Mouse (Mus musculus): ENCODE measurements around the gene Foxn3. TPM values are rescaled to one million over a fixed set of nuclear protein-coding genes. Genes with fewer than 3 reads are reported as not detected.

Gene Foxn3
- polyA plus RNA-seq, 1 experiment from 2014 or later = 87.3 TPM

GRCm38 (mm10) chr12:99348940-99349649 lies 214.3 kb downstream of the Foxn3 start:
- no peaks in the 10 kb centered on the region for H3K9me3 ChIP-seq (ENCODE audit: control insufficient read depth, low read length)
- H3K4me2 ChIP-seq (ENCODE audit: low read depth, low read length, severe bottlenecking) = no peak overlapping the region
- H3K9ac ChIP-seq (ENCODE audit: low read length) = peak overlapping the region; percentile 20; the same call in 1 of the 2 replicates
- H3K36me3 ChIP-seq (ENCODE audit: control insufficient read depth, insufficient read depth, low read length) = no peaks in the 10 kb centered on the region
- H3K4me3 ChIP-seq (ENCODE audit: low read depth, low read length) = no peak overlapping the region
- ATAC-seq (replicated peaks; ENCODE audit: low FRiP score) = no peak; the same call in 1 of the 2 replicates
- H3K27ac ChIP-seq (ENCODE audit: low read depth, low read length) = no peak overlapping the region
- no peaks in the 10 kb centered on the region for H3K27me3 ChIP-seq (ENCODE audit: control insufficient read depth, insufficient read depth, low read length)
- WGBS = 81% methylated on average over 10 of the region's 10 CpGs
- H3K4me1 ChIP-seq (replicated peaks; ENCODE audit: control insufficient read depth, insufficient read depth, low read length) = peaks cover 7% of the 10 kb centered on the region
- no peak for DNase-seq (ENCODE audit: low spot score)

- Histone ChIP-seq H3K4me1 (replicated peaks; ENCODE audit: control insufficient read depth, insufficient read depth, low read length) (peaks cover 12% of the 10 kb centered on the region), H3K9ac (ENCODE audit: low read length) (no peak overlapping the region), H3K4me3 (ENCODE audit: low read depth, low read length) (no peak overlapping the region), H3K36me3 (ENCODE audit: control insufficient read depth, insufficient read depth, low read length) (no peaks in the 10 kb centered on the region), H3K27ac (ENCODE audit: low read depth, low read length) (no peak overlapping the region), H3K4me2 (ENCODE audit: low read depth, low read length, severe bottlenecking) (no peak overlapping the region), H3K27me3 (ENCODE audit: control insufficient read depth, insufficient read depth, low read length) (no peaks in the 10 kb centered on the region), H3K9me3 (ENCODE audit: control insufficient read depth, low read length) (no peaks in the 10 kb centered on the region)
- DNase-seq (ENCODE audit: low spot score) (no peak), ATAC-seq (replicated peaks; ENCODE audit: low FRiP score) (no peak)
- WGBS = 64% methylated on average over 3 of the region's 3 CpGs
These were observed 215.9 kb downstream of the Foxn3 start for GRCm38 (mm10) chr12:99347512-99347911.

GRCm38 (mm10) chr12:99346982-99347381 lies 216.4 kb downstream of the Foxn3 start:
- DNase-seq (ENCODE audit: low spot score) (no peak), ATAC-seq (replicated peaks; ENCODE audit: low FRiP score) (no peak)
- no peaks in the 10 kb centered on the region for H3K27me3 ChIP-seq (ENCODE audit: control insufficient read depth, insufficient read depth, low read length)
- no peak overlapping the region for H3K4me2 ChIP-seq (ENCODE audit: low read depth, low read length, severe bottlenecking)
- no peaks in the 10 kb centered on the region for H3K36me3 ChIP-seq (ENCODE audit: control insufficient read depth, insufficient read depth, low read length)
- peaks cover 12% of the 10 kb centered on the region for H3K4me1 ChIP-seq (replicated peaks; ENCODE audit: control insufficient read depth, insufficient read depth, low read length)
- H3K27ac ChIP-seq (ENCODE audit: low read depth, low read length) = no peak overlapping the region
- no peak overlapping the region for H3K9ac ChIP-seq (ENCODE audit: low read length)
- H3K4me3 ChIP-seq (ENCODE audit: low read depth, low read length) = no peak overlapping the region
- WGBS = 86% methylated on average over 3 of the region's 3 CpGs
- no peaks in the 10 kb centered on the region for H3K9me3 ChIP-seq (ENCODE audit: control insufficient read depth, low read length)

GRCm38 (mm10) chr12:99345323-99345722 lies 218.1 kb downstream of the Foxn3 start:
- 87% methylated on average over 4 of the region's 4 CpGs for WGBS
- H3K9me3 ChIP-seq (ENCODE audit: control insufficient read depth, low read length) = no peaks in the 10 kb centered on the region
- H3K36me3 ChIP-seq (ENCODE audit: control insufficient read depth, insufficient read depth, low read length) = no peaks in the 10 kb centered on the region
- no peak overlapping the region for H3K27ac ChIP-seq (ENCODE audit: low read depth, low read length)
- DNase-seq (ENCODE audit: low spot score) (no peak), ATAC-seq (replicated peaks; ENCODE audit: low FRiP score) (no peak)
- peaks cover 16% of the 10 kb centered on the region for H3K4me1 ChIP-seq (replicated peaks; ENCODE audit: control insufficient read depth, insufficient read depth, low read length)
- no peak overlapping the region for H3K4me3 ChIP-seq (ENCODE audit: low read depth, low read length)
- H3K4me2 ChIP-seq (ENCODE audit: low read depth, low read length, severe bottlenecking) = no peak overlapping the region
- H3K27me3 ChIP-seq (ENCODE audit: control insufficient read depth, insufficient read depth, low read length) = no peaks in the 10 kb centered on the region
- no peak overlapping the region for H3K9ac ChIP-seq (ENCODE audit: low read length)

- WGBS = 93% methylated on average over 2 of the region's 2 CpGs
- no peak overlapping the region for H3K27ac ChIP-seq (ENCODE audit: low read depth, low read length)
- peaks cover 20% of the 10 kb centered on the region for H3K4me1 ChIP-seq (replicated peaks; ENCODE audit: control insufficient read depth, insufficient read depth, low read length)
These were observed 220.0 kb downstream of the Foxn3 start for GRCm38 (mm10) chr12:99343378-99343777.

GRCm38 (mm10) chr12:99342160-99342559 lies 221.2 kb downstream of the Foxn3 start:
- Histone ChIP-seq H3K9me3 (ENCODE audit: control insufficient read depth, low read length) (no peaks in the 10 kb centered on the region), H3K27me3 (ENCODE audit: control insufficient read depth, insufficient read depth, low read length) (no peaks in the 10 kb centered on the region), H3K4me3 (ENCODE audit: low read depth, low read length) (no peak overlapping the region), H3K36me3 (ENCODE audit: control insufficient read depth, insufficient read depth, low read length) (no peaks in the 10 kb centered on the region), H3K4me2 (ENCODE audit: low read depth, low read length, severe bottlenecking) (no peak overlapping the region), H3K27ac (ENCODE audit: low read depth, low read length) (no peak overlapping the region), H3K9ac (ENCODE audit: low read length) (no peak overlapping the region), H3K4me1 (replicated peaks; ENCODE audit: control insufficient read depth, insufficient read depth, low read length) (peaks cover 19% of the 10 kb centered on the region)
- WGBS = 10% methylated on average over 3 of the region's 3 CpGs
- DNase-seq (ENCODE audit: low spot score) (no peak), ATAC-seq (replicated peaks; ENCODE audit: low FRiP score) (no peak)

More at GRCm38 (mm10) chr12:99343378-99343777, 220.0 kb downstream of the Foxn3 start:
- DNase-seq (ENCODE audit: low spot score) (no peak), ATAC-seq (replicated peaks; ENCODE audit: low FRiP score) (no peak)
- Histone ChIP-seq H3K36me3 (ENCODE audit: control insufficient read depth, insufficient read depth, low read length) (no peaks in the 10 kb centered on the region), H3K27me3 (ENCODE audit: control insufficient read depth, insufficient read depth, low read length) (no peaks in the 10 kb centered on the region), H3K4me3 (ENCODE audit: low read depth, low read length) (no peak overlapping the region), H3K9ac (ENCODE audit: low read length) (no peak overlapping the region), H3K9me3 (ENCODE audit: control insufficient read depth, low read length) (no peaks in the 10 kb centered on the region), H3K4me2 (ENCODE audit: low read depth, low read length, severe bottlenecking) (no peak overlapping the region)

- Histone ChIP-seq H3K4me3 (ENCODE audit: low read depth, low read length) (no peak overlapping the region), H3K27me3 (ENCODE audit: control insufficient read depth, insufficient read depth, low read length) (no peaks in the 10 kb centered on the region), H3K4me1 (replicated peaks; ENCODE audit: control insufficient read depth, insufficient read depth, low read length) (peaks cover 18% of the 10 kb centered on the region), H3K36me3 (ENCODE audit: control insufficient read depth, insufficient read depth, low read length) (no peaks in the 10 kb centered on the region), H3K9ac (ENCODE audit: low read length) (no peak overlapping the region), H3K4me2 (ENCODE audit: low read depth, low read length, severe bottlenecking) (no peak overlapping the region), H3K27ac (ENCODE audit: low read depth, low read length) (no peak overlapping the region), H3K9me3 (ENCODE audit: control insufficient read depth, low read length) (no peaks in the 10 kb centered on the region)
- DNase-seq (ENCODE audit: low spot score) (no peak), ATAC-seq (replicated peaks; ENCODE audit: low FRiP score) (no peak)
- 24% methylated on average over 7 of the region's 7 CpGs for WGBS
These were observed 221.6 kb downstream of the Foxn3 start for GRCm38 (mm10) chr12:99341751-99342150.

- no peaks in the 10 kb centered on the region for H3K27me3 ChIP-seq (ENCODE audit: control insufficient read depth, insufficient read depth, low read length)
- H3K4me1 ChIP-seq (replicated peaks; ENCODE audit: control insufficient read depth, insufficient read depth, low read length) = peaks cover 22% of the 10 kb centered on the region
- no peak overlapping the region for H3K4me2 ChIP-seq (ENCODE audit: low read depth, low read length, severe bottlenecking)
- peak overlapping the region; percentile 80 for H3K27ac ChIP-seq (ENCODE audit: low read depth, low read length)
- 81% methylated on average over 13 of the region's 13 CpGs for WGBS
- H3K36me3 ChIP-seq (ENCODE audit: control insufficient read depth, insufficient read depth, low read length) = no peaks in the 10 kb centered on the region
- DNase-seq (ENCODE audit: low spot score) (no peak), ATAC-seq (replicated peaks; ENCODE audit: low FRiP score) (peak; percentile 25)
- H3K9me3 ChIP-seq (ENCODE audit: control insufficient read depth, low read length) = no peaks in the 10 kb centered on the region
- H3K9ac ChIP-seq (ENCODE audit: low read length) = no peak overlapping the region
- no peak overlapping the region for H3K4me3 ChIP-seq (ENCODE audit: low read depth, low read length)
These were observed 222.8 kb downstream of the Foxn3 start for GRCm38 (mm10) chr12:99340418-99341182.

Measured in forebrain, embryonic 11.5 days (tissue).